Mouse (Mus musculus) layer of hippocampus, adult 11-12 months (tissue): ENCODE data around the gene Pigc.
A peak's percentile ranks its signal among the peaks of the same experiment; 100 is the strongest.

Experiments
- DNase-seq: peaks from one replicate; pipeline ENCODE4 v3.0.0; 2022; ENCODE audit warnings: low spot score

Pigc gene

GRCm38 (mm10) chr1:161976255-161977182 lies 7.5 kb downstream of the Pigc start:
- peak; percentile 87 for DNase-seq

- no peak for DNase-seq
These were observed 8.3 kb downstream of the Pigc start for GRCm38 (mm10) chr1:161977331-161977730.

GRCm38 (mm10) chr1:161978173-161978700 lies 9.3 kb downstream of the Pigc start:
- DNase-seq = no peak

DNA sequence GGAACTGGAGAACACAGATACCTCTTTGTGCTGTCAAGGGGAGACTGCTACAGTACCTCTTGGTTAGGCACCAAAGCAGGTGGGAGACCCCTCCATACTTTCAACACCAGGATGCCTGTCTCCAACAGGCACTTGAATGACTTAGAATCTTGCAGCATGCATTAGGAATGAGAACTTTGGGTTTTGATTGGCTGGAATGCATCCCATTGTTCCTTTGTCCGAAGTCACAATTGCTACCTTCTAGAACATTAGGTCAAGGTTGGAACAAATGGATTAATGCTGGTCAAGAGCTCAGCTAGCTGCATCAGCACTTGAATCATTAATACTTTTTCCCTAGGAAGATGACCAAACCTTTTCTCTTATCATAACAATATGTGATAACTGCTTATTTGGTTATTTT lies 10.6 kb downstream of the Pigc start, which contains the start of gene 4930558K02Rik:
4930558K02Rik (minus strand) TSS at position 101 of the 400 bp plus-strand sequence.
- DNase-seq = no peak

DNA sequence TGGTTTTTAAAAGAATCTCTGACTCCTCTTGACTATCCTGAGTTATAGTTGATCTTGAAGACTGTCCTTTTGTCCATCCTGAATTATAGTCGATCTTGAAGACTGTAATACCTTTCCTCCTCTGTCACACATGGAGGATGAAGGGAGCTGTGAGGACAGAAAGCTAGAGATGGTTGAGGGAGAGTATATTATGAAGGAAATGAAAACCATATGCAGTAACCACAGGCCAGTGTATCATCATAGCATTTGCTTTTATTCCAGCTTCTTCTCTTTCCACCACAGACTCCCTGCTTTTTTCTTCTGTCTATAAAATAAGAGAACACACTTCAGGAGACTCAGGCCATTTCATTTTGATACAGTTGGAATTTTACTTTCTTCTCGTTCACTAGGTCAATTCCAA lies 11.1 kb downstream of the Pigc start:
- no peak for DNase-seq

DNA sequence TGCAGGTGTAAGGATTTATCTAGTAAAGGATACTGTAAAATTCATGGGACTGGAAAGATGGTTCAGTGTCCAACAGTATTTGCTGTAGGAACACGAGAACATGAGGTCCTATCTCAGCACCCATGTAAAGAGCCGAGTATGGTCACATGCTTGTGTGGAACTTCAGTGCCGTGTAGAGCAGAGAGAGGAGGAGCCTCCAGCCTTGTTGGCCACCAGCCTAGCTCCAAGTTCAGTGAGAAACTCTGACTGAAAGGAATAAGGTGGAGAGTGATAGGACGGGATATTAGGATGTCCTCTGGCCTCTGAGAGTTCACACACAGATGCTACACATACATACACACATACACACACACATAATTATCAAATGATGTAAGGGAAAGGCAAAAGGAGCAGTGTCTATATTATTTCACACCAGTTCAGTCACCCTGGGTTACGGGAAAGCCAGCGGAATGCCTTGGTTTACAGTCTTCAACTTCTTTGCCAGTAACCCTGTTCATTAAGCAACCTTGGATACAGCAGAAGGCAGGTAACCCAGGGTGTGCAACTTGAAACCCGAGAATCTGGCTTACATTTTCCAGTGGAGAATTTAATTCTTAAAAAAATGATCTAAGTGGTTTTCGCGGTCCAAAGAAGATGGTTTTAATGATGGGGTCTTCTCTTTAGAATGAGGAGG lies 11.8 kb downstream of the Pigc start:
- no peak for DNase-seq

GRCm38 (mm10) chr1:161983451-161983850 lies 14.5 kb downstream of the Pigc start:
- no peak for DNase-seq

GRCm38 (mm10) chr1:161983979-161984566 lies 15.1 kb downstream of the Pigc start:
- DNase-seq = no peak

DNA sequence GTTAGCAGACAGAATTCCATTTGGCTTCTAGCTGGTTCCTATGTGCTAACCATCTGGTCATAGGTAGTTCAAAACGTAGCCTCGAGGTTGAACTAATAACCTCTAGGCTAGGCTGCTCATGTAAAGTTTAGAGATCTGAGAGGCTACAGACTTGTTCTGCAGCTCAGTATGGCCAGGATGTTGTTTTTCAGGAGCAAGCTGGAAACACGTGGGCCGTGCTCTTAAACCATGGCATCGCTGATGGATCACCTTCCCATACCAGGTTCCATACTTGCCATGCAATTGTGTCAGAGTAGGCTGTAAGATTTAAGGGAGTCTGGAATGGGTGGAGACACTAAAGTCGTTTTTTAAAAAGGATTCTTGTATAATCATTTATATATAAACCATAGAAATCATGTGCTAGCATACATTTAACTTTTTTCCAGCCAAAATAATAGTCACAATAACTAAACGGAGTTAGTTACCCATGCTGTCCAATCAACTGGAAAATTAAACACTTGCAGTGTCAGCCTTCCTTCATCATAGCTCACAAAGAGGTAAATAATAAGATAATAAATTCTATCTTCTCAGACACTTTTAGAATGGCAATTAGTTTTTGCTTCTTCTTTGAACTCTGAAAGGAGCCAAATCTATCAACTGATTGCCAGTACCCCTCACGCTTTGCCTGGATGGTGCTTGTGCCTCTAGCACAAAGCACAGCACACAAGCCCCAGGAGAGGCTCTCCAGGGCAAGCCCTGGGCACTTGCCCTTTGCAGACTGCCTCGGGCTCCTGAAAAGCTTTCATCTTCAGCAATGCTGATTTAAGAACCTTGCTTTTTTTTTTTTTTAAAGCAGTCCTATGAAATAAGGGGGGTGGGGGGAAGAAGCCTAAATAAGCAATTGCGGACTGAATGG lies 21.9 kb downstream of the Pigc start:
- DNase-seq = no peak

- DNase-seq = no peak
These were observed 22.9 kb downstream of the Pigc start for GRCm38 (mm10) chr1:161991846-161992245.

DNA sequence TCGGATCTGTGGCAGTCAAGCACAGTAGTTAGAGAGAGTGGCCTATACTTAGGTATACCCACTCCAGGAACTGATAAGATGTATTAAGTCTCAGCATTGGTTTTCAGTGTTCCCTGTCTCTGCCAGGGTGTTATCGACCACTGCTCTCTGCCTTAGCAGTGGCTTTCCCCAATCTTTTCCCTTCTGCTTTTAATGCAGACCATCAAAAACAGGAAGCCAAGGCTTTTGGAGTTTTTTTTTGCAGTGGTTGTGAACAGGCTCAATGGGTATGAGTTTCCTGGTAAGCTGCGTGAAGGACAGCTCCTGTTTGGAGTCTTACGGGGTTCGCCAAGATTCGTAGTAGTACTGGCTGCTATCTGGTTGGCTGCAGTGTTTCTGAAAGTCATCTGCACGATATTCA lies 23.4 kb downstream of the Pigc start:
- DNase-seq = no peak

DNA sequence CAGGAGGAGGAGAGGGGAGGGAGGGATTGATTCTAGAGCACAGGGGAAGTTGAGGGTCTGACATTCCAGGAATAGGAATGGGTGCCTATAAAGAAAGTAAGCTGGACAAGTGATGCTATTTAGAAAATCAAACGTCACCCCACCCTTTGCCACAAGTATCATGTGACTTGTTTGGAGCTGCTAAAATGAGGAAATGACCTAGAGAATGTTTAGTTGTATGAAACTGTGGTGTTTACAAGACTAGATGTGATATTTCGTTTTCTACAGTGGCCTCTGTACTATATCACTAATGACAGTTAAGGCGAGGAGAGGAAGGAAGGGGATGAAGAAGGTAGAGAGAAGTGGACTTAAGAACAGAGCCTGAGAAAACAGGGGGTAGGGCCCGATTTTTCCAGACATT lies 29.8 kb downstream of the Pigc start:
- DNase-seq = no peak

DNA sequence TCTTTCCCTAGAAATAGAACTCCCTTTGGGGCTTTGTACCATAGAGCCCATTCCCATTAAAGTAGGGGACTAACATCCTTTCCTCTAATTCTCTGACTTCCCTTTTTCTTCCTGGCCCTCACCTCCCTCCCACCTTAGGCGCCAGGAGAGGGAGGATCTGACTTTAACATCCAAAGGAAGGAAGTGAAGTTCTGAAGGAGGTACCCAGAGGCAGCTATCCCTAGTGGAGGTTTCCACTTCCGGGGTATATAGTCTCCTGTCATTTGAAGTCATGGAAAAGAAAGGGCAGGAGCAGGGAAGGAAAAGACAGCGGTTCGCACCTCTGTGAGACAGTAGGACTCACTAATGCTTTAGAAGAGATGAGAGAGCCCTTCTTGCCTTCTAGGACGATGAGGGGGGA lies 30.4 kb downstream of the Pigc start:
- DNase-seq = no peak

- peak; percentile 79 for DNase-seq
These were observed 30.9 kb downstream of the Pigc start for GRCm38 (mm10) chr1:161999882-162000371.

DNA sequence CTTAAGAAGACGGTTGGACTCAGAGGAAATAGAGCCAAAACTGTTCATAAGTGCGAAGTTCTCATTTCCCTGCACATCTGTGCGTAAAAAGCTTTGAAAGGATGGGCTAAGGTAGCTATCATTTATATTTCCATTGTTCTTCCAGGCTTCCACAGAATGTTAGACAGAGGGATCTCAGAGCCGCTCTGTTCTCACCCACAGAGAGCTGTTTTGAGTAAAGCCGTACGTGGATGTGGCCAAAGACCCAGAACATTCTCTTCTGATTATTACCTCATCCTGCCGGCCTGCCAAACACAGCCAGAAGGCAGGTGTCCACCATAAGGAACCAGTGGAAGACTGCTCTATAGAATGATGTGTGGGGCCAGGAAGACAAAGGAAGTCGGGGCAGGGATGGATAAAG lies 32.3 kb downstream of the Pigc start:
- no peak for DNase-seq

GRCm38 (mm10) chr1:162003729-162004517 lies 34.9 kb downstream of the Pigc start:
- no peak for DNase-seq

- DNase-seq = no peak
These were observed 35.5 kb downstream of the Pigc start for GRCm38 (mm10) chr1:162004518-162004780.

DNA sequence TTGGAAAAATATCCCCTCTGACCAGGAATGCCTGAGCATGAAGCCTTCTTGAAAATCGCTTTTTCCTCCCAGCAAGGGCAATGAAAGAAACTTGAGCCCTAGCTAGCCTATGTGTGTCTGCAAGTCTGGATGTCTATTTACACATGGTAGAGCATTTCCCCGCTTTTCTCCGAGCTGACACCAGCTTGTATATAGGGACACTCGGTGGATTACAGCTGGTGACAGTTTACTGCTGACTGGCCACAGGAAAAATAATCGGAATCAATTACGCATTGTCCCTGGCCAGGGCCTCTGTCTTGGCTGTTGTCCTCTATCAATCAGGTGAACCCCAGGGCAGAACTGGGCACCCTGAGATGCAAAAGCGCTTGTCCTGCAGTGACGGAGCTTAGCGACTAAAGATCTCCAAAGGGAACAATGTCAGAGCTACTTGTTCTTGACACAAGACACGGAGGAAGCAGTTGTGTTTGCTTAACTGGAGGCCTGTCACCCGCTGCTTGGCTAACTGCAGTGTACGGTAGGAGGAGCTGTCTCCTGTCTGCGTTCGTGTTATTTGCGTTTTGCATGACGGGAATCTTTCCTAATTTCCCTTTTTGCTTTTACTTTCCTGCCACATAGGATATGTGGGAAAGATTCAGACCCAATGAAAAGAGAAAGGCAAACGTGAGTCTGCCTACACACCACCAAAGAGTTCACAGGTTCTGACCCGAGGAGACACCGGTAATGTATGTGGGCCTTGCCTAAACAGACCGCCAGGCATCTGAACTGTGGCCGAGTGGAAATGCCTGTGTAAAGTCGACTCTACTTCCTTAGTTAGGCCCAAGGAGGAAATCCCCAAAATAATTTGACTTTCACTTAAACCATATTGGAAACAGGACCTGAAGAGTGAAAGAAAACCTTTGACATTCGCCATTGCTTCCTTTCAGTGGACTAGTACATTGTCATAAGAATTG lies 36.1 kb downstream of the Pigc start:
- no peak for DNase-seq

GRCm38 (mm10) chr1:162006109-162006508 lies 37.1 kb downstream of the Pigc start:
- no peak for DNase-seq

DNA sequence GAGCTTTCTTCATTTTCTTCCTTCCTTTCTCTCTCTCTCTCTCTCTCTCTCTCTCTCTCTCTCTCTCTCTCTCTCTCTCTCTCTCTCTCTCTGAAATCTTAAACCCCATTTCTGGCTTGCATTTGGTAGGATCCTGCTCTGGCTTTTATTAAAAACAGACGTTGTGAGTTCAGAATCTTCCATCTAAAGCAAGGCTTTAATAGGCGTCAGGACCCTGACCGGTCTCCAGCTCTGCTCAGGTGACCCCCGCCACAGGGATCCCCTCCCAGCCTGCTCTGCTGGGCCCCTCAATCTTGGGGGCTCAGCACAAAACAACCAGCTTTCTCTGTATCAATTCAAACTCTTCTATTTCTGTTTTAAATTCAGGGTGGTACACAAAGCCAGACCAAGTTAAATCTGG lies 39.2 kb downstream of the Pigc start:
- DNase-seq = no peak
